Mouse (Mus musculus) layer of hippocampus, postnatal 25 days (tissue): ENCODE results near the gene Gm14288. TPM values are rescaled to one million over a fixed set of nuclear protein-coding genes. Genes with fewer than 3 reads are reported as not detected.
"Not testable (repeated sequence)": the region's sequence is repeated elsewhere in the genome, so short reads cannot be mapped to it uniquely, and the experiment has no call there.

ENCODE experiments used
- DNase-seq, 2 experiments: peaks; one replicate each; pipeline ENCODE4 v3.0.0; 2022; ENCODE audit warnings: mixed read lengths in 2 of 2, low spot score in 1 of 2; ENCODE audit errors: extremely low spot score in 1 of 2
- total RNA-seq, 2 experiments: library from RNA; stranded (reverse); gene quantifications; 2 replicates each; pipeline ENCODE4 v1.2.3; 2021

Gene Gm14288
- total RNA-seq, result 10 to 100 TPM in 1 of 2 experiments, 1 to 10 TPM in 1; 9.4 to 12.4 TPM

DNA sequence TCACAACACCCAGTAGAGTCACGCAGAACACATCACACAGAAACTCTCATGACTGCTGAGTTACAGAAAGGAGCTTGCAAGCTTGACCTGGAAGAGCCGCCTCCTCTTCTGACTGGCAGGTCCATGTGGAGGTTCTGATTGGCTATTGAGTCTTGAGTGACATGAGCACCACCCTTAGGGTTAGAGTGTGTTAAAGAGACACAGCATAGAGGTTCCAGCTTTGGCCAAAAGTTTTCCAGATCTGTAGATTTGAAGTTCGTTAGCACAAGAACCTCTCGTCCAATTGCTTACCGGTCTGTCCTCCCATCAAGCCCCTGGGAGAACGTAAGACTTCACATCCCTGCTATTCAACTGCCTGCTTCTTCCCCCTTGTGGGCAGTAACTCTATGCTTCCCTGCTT lies at the start of gene Gm14288:
Gene Gm14288 (minus strand): TSS at position 101 of the 400 bp plus-strand sequence.
- DNase-seq, result not testable (repeated sequence)

DNA sequence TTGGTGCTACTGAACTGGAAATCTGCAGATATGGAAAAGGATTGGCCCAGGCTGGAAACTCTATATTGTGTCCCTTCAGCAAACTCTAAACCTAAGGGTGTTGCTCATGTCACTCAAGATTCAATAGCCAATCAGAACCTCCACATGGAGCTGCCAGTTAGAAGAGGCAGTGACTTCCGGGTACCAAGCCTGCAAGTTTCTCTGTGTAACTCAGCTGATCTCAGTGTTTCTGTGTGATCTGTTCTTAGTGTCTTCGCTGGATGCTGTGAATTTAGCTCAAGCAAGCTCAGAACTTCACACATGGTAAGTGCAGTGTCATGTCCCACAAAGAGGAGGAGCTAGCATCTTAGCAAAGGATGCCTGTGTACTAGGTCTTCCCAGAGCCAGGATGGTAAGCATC lies 59.7 kb downstream of the Gm14288 start, which contains the start of gene Gm2007:
Gene Gm2007 (plus strand): TSS at position 301 of the 400 bp plus-strand sequence.
- DNase-seq, result not testable (repeated sequence)

Other genes starting within 250 kb of the Gm14288 start
- gene Gm11007, start 157.1 kb downstream of the Gm14288 start, total RNA-seq, result not detected
- 1 to 10 TPM in 1 of 2 experiments, not detected in 1; 9.1 TPM for gene Zfp969, start 97.4 kb downstream of the Gm14288 start, total RNA-seq
- gene Gm2007, start 59.6 kb downstream of the Gm14288 start, total RNA-seq, result not detected
- 10 to 100 TPM; 49.0 to 50.5 TPM for gene Gm6710, start 68.1 kb upstream of the Gm14288 start, total RNA-seq
- gene Zfp966, start 130.0 kb upstream of the Gm14288 start, total RNA-seq, result 1 to 10 TPM; 5.8 to 7.4 TPM
- gene Gm2026, start 164.2 kb upstream of the Gm14288 start, total RNA-seq, result 10 to 100 TPM; 49.0 to 56.7 TPM